Mouse (Mus musculus): ENCODE data around the gene Plekha4.
A peak's percentile ranks its signal among the peaks of the same experiment; 100 is the strongest.

Plekha4 gene

DNA sequence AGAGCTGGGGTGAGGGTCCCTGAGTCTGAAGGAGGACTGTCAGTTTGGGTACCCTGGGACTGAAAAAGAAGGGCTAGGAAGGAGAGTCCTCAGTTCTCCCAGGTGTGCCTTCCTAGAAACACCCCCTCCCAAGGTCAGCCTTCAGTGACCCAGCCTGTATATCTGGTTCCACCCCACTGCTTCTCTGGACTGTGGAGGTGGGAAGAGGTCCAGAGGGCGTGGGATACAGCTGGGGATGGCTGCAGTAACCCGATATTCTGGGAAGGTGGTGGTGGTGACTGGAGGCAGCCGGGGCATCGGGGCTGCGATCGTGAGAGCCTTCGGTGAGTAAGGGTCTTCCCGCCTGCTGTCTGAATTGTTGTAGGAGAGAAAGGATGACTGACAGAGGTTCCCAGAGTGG is 28.6 kb downstream of the Plekha4 start, which contains the start of gene Hsd17b14:
Gene Hsd17b14 (plus strand): TSS at position 150 of the 400 bp plus-strand sequence.
- H3K4me1 ChIP-seq (replicated peaks; ENCODE audit: low read depth, low read length) = peaks cover 72% of the 10 kb centered on the region
- TF ChIP-seq POU5F1 (IDR thresholded peaks at IDR 0.05; ENCODE audit: borderline replicate concordance, low read length) (no peak), NANOG (IDR thresholded peaks at IDR 0.05; ENCODE audit: borderline replicate concordance, low read length) (no peak), CTCF (conservative IDR thresholded peaks at IDR 0.05; ENCODE audit: low read length) (no peak)
- no peaks in the 10 kb centered on the region for H3K9me3 ChIP-seq (ENCODE audit: low read length)
- peaks cover 18% of the 10 kb centered on the region for H3K36me3 ChIP-seq (ENCODE audit: insufficient read depth, low read length)
- H3K27me3 ChIP-seq (ENCODE audit: insufficient read depth, low read length) = no peaks in the 10 kb centered on the region
- peak within 1 kb of the TSS; percentile 74 for H3K4me3 ChIP-seq (replicated peaks; ENCODE audit: low read length)

DNA sequence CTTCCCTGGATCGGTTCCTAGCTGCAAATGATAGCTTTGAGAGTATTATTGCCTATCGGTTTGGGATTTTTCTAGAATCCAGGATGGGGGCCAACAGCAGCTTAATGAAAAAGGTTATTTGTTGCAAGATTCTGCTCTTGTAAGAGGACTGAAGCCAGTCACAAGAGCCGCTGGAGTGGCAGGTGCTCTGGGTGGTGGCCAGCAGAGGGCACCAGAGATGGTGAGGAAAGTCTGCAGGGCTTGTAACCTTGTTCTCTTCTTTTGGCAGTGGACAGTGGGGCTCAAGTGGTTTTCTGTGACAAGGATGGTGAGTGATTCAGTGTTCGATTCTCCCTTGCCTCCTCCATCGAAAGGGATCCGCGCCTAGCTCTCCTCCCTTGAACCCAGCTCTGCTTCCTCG is 29.7 kb downstream of the Plekha4 start:
- H3K36me3 ChIP-seq (ENCODE audit: insufficient read depth, low read length) = peaks cover 25% of the 10 kb centered on the region
- H3K4me1 ChIP-seq (replicated peaks; ENCODE audit: low read depth, low read length) = peaks cover 67% of the 10 kb centered on the region
- no peaks in the 10 kb centered on the region for H3K27me3 ChIP-seq (ENCODE audit: insufficient read depth, low read length)
- peak overlapping the region; percentile 74 for H3K4me3 ChIP-seq (replicated peaks; ENCODE audit: low read length)
- TF ChIP-seq POU5F1 (IDR thresholded peaks at IDR 0.05; ENCODE audit: borderline replicate concordance, low read length) (no peak), CTCF (conservative IDR thresholded peaks at IDR 0.05; ENCODE audit: low read length) (peak; percentile 77), NANOG (IDR thresholded peaks at IDR 0.05; ENCODE audit: borderline replicate concordance, low read length) (no peak)
- H3K9me3 ChIP-seq (ENCODE audit: low read length) = no peaks in the 10 kb centered on the region

DNA sequence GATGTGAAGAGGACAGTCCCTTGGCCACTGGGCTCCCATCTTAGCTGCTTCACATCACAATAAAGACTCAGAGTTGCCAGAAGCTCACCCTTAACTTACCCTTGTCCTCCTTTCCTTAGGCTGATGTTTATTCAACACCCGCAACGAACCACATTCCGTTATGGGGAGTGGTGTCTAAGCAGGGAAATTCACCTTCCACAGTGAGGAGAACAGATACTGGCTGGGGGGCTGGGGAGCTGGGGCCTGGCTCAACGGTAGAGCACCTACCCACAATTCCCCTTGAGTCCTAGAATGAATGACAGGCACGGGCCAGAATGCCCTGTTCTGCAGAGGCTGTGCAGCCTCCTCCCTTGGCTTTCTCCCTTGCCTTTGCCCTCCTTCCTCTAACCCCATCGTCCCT is 32.8 kb downstream of the Plekha4 start:
- Histone ChIP-seq H3K4me3 (replicated peaks; ENCODE audit: low read length) (peak overlapping the region; percentile 75), H3K9me3 (ENCODE audit: low read length) (no peaks in the 10 kb centered on the region), H3K27me3 (ENCODE audit: insufficient read depth, low read length) (no peaks in the 10 kb centered on the region), H3K4me1 (replicated peaks; ENCODE audit: low read depth, low read length) (peaks cover 70% of the 10 kb centered on the region), H3K36me3 (ENCODE audit: insufficient read depth, low read length) (peaks cover 48% of the 10 kb centered on the region)
- TF ChIP-seq CTCF (conservative IDR thresholded peaks at IDR 0.05; ENCODE audit: low read length) = no peak
- TF ChIP-seq POU5F1 (IDR thresholded peaks at IDR 0.05; ENCODE audit: borderline replicate concordance, low read length) = no peak
- no peak for TF ChIP-seq NANOG (IDR thresholded peaks at IDR 0.05; ENCODE audit: borderline replicate concordance, low read length)

DNA sequence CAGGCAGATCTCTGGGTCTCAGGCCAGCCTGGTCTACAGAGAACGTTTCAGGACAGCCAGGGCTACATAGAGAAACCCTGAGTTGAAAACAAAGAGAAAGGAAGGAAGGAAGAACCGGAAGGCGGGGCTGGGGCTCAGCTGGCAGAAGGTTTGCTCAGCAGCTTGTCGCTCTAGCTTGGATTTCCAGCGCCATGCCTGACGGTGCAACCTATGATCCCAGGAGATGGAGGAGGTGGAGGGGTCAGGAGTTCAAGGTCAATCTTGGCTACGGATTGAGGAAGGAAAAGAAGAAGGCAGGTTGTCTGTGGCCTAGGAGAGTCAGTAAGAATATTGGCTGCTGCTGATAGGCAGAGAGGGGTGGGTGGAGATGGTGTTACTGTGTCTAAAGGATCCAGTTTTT is 34.1 kb downstream of the Plekha4 start:
- H3K4me1 ChIP-seq (replicated peaks; ENCODE audit: low read depth, low read length) = peaks cover 70% of the 10 kb centered on the region
- no peaks in the 10 kb centered on the region for H3K27me3 ChIP-seq (ENCODE audit: insufficient read depth, low read length)
- H3K4me3 ChIP-seq (replicated peaks; ENCODE audit: low read length) = peak overlapping the region; percentile 75
- H3K36me3 ChIP-seq (ENCODE audit: insufficient read depth, low read length) = peaks cover 54% of the 10 kb centered on the region
- no peak for TF ChIP-seq CTCF (conservative IDR thresholded peaks at IDR 0.05; ENCODE audit: low read length)
- TF ChIP-seq POU5F1 (IDR thresholded peaks at IDR 0.05; ENCODE audit: borderline replicate concordance, low read length) = no peak
- no peak for TF ChIP-seq NANOG (IDR thresholded peaks at IDR 0.05; ENCODE audit: borderline replicate concordance, low read length)
- H3K9me3 ChIP-seq (ENCODE audit: low read length) = no peaks in the 10 kb centered on the region

DNA sequence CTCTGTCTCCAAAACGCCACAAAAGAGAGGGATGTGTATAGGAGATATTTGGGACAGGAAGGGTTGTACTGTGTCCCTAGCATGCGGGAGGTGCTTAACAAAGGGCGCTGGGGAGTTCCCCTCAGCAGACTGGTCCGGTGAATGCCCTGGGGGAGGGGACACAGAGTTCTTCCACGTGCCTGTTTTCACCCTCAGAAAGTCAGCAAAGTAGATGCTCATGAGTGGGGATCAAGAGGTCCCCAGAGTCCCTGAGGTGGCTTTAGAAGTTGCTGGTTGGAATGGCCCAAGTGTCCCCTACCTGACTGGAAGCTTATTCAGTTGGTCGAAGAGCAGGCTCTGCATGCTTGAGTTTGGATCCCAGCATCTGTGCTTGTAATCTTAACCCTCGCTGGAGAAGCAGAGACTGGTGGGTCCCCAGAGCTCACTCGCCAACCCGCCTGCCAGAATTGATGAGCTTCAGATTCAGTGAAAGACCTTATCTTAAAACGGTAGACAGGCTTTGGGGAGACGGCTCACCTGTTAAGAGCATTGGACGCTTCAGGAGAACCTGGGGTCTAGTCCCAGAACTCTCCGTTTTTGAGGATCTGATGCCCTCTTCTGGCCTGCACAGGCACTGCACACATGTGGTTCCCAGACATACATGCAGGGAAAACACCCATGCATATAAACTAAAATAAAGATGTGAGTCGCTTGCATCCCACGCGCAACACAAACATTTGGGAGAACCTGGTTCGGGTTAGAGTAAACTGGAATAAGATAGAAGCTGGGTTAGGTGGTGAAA is 34.9 kb downstream of the Plekha4 start:
- Histone ChIP-seq H3K4me1 (replicated peaks; ENCODE audit: low read depth, low read length) (peaks cover 72% of the 10 kb centered on the region), H3K4me3 (replicated peaks; ENCODE audit: low read length) (peak overlapping the region; percentile 75), H3K36me3 (ENCODE audit: insufficient read depth, low read length) (peaks cover 60% of the 10 kb centered on the region), H3K9me3 (ENCODE audit: low read length) (no peaks in the 10 kb centered on the region), H3K27me3 (ENCODE audit: insufficient read depth, low read length) (no peaks in the 10 kb centered on the region)
- no peak for TF ChIP-seq POU5F1 (IDR thresholded peaks at IDR 0.05; ENCODE audit: borderline replicate concordance, low read length)
- TF ChIP-seq CTCF (conservative IDR thresholded peaks at IDR 0.05; ENCODE audit: low read length) = peak; percentile 75

DNA sequence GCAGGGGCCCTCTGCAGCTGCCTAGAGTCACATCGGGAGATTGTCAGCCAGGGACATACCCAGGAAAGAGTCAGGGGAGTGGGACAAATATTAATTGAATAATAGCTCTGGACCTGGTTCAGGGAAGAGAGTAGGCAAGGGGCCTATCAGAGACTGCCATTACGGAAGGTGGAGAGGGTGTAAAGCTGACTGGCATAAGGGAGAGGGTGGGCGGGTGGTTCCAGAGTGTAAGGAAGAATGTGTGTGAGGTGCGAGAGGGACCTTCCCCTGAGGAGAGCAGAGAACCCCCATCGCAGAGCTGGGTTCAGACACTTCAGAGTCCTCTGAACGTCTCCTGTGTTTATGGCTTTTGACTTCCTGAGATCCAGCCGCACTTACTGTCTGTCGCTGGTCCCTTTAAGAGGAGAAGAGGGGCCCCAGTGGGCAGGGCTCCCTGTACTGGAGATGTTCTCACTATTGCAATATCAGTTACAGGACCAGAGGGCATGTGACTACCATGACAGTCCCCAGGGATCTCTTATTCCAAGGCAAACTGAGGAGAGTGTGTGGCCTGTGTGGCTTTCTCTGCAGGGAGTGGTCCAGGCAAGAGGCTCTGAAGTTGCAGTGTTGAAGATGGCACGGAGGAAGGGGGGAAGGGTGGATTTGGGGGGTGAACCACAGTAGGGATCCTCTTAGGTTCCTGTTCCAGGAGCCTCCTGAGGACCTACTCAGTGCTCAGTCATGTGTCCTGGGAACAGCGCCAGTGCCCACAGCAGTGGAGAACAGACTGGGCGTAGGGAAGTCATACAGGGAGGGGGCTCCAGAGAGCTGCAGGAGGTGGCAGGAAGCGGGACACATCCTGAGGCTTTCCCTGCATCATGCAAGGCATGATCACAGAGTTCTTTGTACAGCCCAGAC is 35.7 kb downstream of the Plekha4 start:
- H3K9me3 ChIP-seq (ENCODE audit: low read length) = no peaks in the 10 kb centered on the region
- TF ChIP-seq POU5F1 (IDR thresholded peaks at IDR 0.05; ENCODE audit: borderline replicate concordance, low read length) = no peak
- H3K4me3 ChIP-seq (replicated peaks; ENCODE audit: low read length) = peak overlapping the region; percentile 75
- H3K4me1 ChIP-seq (replicated peaks; ENCODE audit: low read depth, low read length) = peaks cover 72% of the 10 kb centered on the region
- peaks cover 62% of the 10 kb centered on the region for H3K36me3 ChIP-seq (ENCODE audit: insufficient read depth, low read length)
- H3K27me3 ChIP-seq (ENCODE audit: insufficient read depth, low read length) = no peaks in the 10 kb centered on the region

DNA sequence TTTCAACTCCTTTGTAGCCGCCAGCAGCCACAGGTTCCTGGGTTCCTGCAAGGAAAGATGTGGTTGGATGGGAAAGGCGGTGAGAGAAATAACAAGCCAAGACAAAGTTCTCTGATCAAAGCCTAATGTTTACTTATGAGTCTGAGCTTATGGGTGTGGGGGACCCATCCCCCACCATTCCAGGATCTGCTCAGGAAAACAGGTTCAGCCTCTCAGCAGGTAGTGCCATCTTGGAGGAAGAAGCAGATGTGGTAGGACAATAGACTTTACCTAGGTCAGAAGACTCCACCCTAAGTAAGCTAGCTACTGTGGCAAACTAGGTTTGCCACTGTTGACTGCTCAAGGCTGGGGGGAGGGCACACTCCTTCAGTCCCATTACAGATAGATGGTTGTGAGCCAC is 38.7 kb downstream of the Plekha4 start:
- TF ChIP-seq CTCF (conservative IDR thresholded peaks at IDR 0.05; ENCODE audit: low read length) (no peak), POU5F1 (IDR thresholded peaks at IDR 0.05; ENCODE audit: borderline replicate concordance, low read length) (no peak), NANOG (IDR thresholded peaks at IDR 0.05; ENCODE audit: borderline replicate concordance, low read length) (no peak)
- H3K4me1 ChIP-seq (replicated peaks; ENCODE audit: low read depth, low read length) = peaks cover 79% of the 10 kb centered on the region
- H3K4me3 ChIP-seq (replicated peaks; ENCODE audit: low read length) = peak overlapping the region; percentile 70
- H3K36me3 ChIP-seq (ENCODE audit: insufficient read depth, low read length) = peaks cover 55% of the 10 kb centered on the region
- no peaks in the 10 kb centered on the region for H3K9me3 ChIP-seq (ENCODE audit: low read length)
- H3K27me3 ChIP-seq (ENCODE audit: insufficient read depth, low read length) = no peaks in the 10 kb centered on the region

DNA sequence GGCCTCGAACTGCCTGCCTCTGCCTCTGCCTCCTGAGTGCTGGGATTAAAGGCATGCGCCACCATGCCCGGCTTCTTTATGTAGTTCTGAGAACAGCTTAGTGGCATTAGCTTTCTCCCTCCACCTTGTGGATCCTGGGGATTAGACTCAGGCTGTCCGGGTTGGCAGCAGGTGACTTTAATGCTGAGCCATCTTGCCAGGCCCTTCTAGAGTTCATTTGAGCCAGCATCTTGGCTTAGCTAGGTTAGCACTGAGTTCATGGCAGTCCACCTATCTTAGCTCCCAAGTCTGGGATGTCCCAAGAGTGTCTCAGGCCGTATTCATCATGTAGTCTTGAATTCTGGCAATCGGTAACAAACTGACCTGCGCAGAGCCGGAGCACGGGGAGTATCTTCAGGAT is 39.3 kb downstream of the Plekha4 start:
- Histone ChIP-seq H3K36me3 (ENCODE audit: insufficient read depth, low read length) (peaks cover 51% of the 10 kb centered on the region), H3K4me1 (replicated peaks; ENCODE audit: low read depth, low read length) (peaks cover 78% of the 10 kb centered on the region), H3K9me3 (ENCODE audit: low read length) (no peaks in the 10 kb centered on the region), H3K4me3 (replicated peaks; ENCODE audit: low read length) (peak overlapping the region; percentile 70), H3K27me3 (ENCODE audit: insufficient read depth, low read length) (no peaks in the 10 kb centered on the region)
- no peak for TF ChIP-seq CTCF (conservative IDR thresholded peaks at IDR 0.05; ENCODE audit: low read length)
- no peak for TF ChIP-seq NANOG (IDR thresholded peaks at IDR 0.05; ENCODE audit: borderline replicate concordance, low read length)
- TF ChIP-seq POU5F1 (IDR thresholded peaks at IDR 0.05; ENCODE audit: borderline replicate concordance, low read length) = no peak

All from E14TG2a.4 (cell line).